In genomic region chr3:121680187-121680586, GRCm38 (mm10) we compare ENCODE assay signal across 22 mouse cellular contexts. TPM values are rescaled to one million over a fixed set of nuclear protein-coding genes. Genes with fewer than 3 reads are reported as not detected.
"Had no signal": no experiment of that assay in that cellular context is flagged by ENCODE, and none has a peak within 500 bp of the region (broad histone marks: within the 10 kb centered on the region; RNA-seq: fewer than 3 reads in every experiment).

No protein-coding gene starts in this region.

- H3K4me1 ChIP-seq: stomach, embryonic 15.5 days had no signal

- H3K4me2 ChIP-seq: limb, embryonic 12.5 days; liver, embryonic 13.5 days; midbrain, embryonic 12.5 days; stomach, embryonic 15.5 days had no signal

- ATAC-seq: inflammation-experienced regulatory T-cells, adult 6 months; intestine, postnatal 0 days had no signal

- H3K4me3 ChIP-seq: limb, embryonic 12.5 days; liver, embryonic 13.5 days; megakaryocyte, embryonic 14.5 days; midbrain, embryonic 12.5 days; stomach, embryonic 15.5 days had no signal

- DNase-seq: kidney, adult 8-10 months; kidney, postnatal 36 days; liver, embryonic 13.5 days; lung, adult 2 months; lung, postnatal 14 days; right cerebral cortex, postnatal 14 days; thymus, postnatal 36 days had no signal

- H3K9ac ChIP-seq: limb, embryonic 12.5 days; liver, embryonic 13.5 days; midbrain, embryonic 12.5 days; stomach, embryonic 15.5 days had no signal

- H3K36me3 ChIP-seq: limb, embryonic 12.5 days; liver, embryonic 13.5 days; midbrain, embryonic 12.5 days; stomach, embryonic 15.5 days had no signal

- H3K9me3 ChIP-seq: limb, embryonic 12.5 days; liver, embryonic 13.5 days; megakaryocyte, embryonic 14.5 days; midbrain, embryonic 12.5 days; stomach, embryonic 15.5 days had no signal

- H3K27ac ChIP-seq: limb, embryonic 12.5 days; liver, embryonic 13.5 days; midbrain, embryonic 12.5 days; stomach, embryonic 15.5 days had no signal

- H3K27me3 ChIP-seq: liver, embryonic 13.5 days; stomach, embryonic 15.5 days had no signal

RNA-seq across cellular contexts. Expression of gene 4930432M17Rik, which starts 9.6 kb away (rescaled TPM):
- total RNA-seq: layer of hippocampus, adult 18-20 months; layer of hippocampus, postnatal 10 days; left cerebral cortex, postnatal 36 days; midbrain, postnatal 0 days had no signal
- polyA plus RNA-seq: inflammation-experienced regulatory T-cells, adult 6 months; intestine, postnatal 0 days; kidney, embryonic 16.5 days; limb, embryonic 12.5 days; liver, embryonic 13.5 days; lung, adult 2 months; midbrain, embryonic 12.5 days; midbrain, postnatal 0 days; neural tube, embryonic 14.5 days; spleen, adult 2 months; stomach, embryonic 15.5 days; testis, adult 2 months; thymus, postnatal 0 days had no signal
